Mouse (Mus musculus) kidney, embryonic 15.5 days (tissue): ENCODE data around the gene Crcp. TPM values are rescaled to one million over a fixed set of nuclear protein-coding genes. Genes with fewer than 3 reads are reported as not detected.

Experiments used
- ATAC-seq: fragments of 200-750 bp; cut with Nextera tagmentation; replicated peaks from 2 replicates; pipeline ENCODE4 v1.8.0; 2017; ENCODE audit warnings: moderate TSS enrichment; ENCODE audit not compliant: low FRiP score
- H3K27ac ChIP-seq: fragments of 300-500 bp; sonication (generic); 2 replicates; pipeline ENCODE4 v1.5.1; 2015; ENCODE audit warnings: mild to moderate bottlenecking, inconsistent platforms
- H3K27me3 ChIP-seq: fragments of 300-500 bp; sonication (generic); 2 replicates; pipeline ENCODE4 v1.6.1; 2015; ENCODE audit warnings: inconsistent platforms
- H3K36me3 ChIP-seq: fragments of 300-500 bp; sonication (generic); 2 replicates; pipeline ENCODE4 v1.6.1; 2015; ENCODE audit warnings: inconsistent platforms
- H3K4me1 ChIP-seq: fragments of 300-500 bp; sonication (generic); 2 replicates; pipeline ENCODE4 v1.6.1; 2015; ENCODE audit warnings: inconsistent platforms
- H3K4me2 ChIP-seq: fragments of 300-500 bp; sonication (generic); 2 replicates; pipeline ENCODE4 v1.6.1; 2015; ENCODE audit warnings: moderate library complexity, mild to moderate bottlenecking, inconsistent platforms
- H3K4me3 ChIP-seq: fragments of 300-500 bp; sonication (generic); replicated peaks from 2 replicates; pipeline ENCODE4 v1.5.1; 2015; ENCODE audit warnings: mild to moderate bottlenecking, inconsistent platforms
- H3K9ac ChIP-seq: fragments of 300-500 bp; sonication (generic); 2 replicates; pipeline ENCODE4 v1.6.1; 2015; ENCODE audit warnings: mild to moderate bottlenecking, inconsistent platforms
- H3K9me3 ChIP-seq: fragments of 300-500 bp; sonication (generic); replicated peaks from 2 replicates; pipeline ENCODE4 v1.6.1; 2016; ENCODE audit warnings: inconsistent platforms
- WGBS: fragments of 180-500 bp; shearing (Covaris S2); methylation state at CpG from one replicate; pipeline ENCODE4 v1.1.7; 2015; ENCODE audit warnings: mixed read lengths; 5-methylcytosine and 5-hydroxymethylcytosine counted together
- polyA plus RNA-seq: library from polyadenylated mRNA; unstranded; fragments of >200 nt; fragmentation: Nextera tagmentation; extraction: Ambion mirVana; gene quantifications from 2 replicates; pipeline ENCODE4 v1.2.1, GENCODE M21; 2015

Crcp gene
- polyA plus RNA-seq, 1 experiment from 2014 or later: 40.6 TPM

- 29% methylated on average over 7 of the region's 7 CpGs for WGBS
- Histone ChIP-seq H3K4me2 (peak overlapping the region; percentile 78), H3K27me3 (no peaks in the 10 kb centered on the region), H3K27ac (peak overlapping the region; percentile 79), H3K4me1 (peaks cover 17% of the 10 kb centered on the region), H3K9ac (peak overlapping the region; percentile 55; the same call in 1 of the 2 replicates), H3K9me3 (peaks cover 8% of the 10 kb centered on the region), H3K36me3 (no peaks in the 10 kb centered on the region; the same call in 1 of the 2 replicates), H3K4me3 (peak overlapping the region; percentile 70)
- ATAC-seq: no peak
Observed at GRCm38 (mm10) chr5:130003229-130003628, 25.9 kb upstream of the Crcp start.

- peaks cover 20% of the 10 kb centered on the region for H3K36me3 ChIP-seq
- no peak overlapping the region for H3K27ac ChIP-seq
- peaks cover 17% of the 10 kb centered on the region for H3K9me3 ChIP-seq
- peaks cover 6% of the 10 kb centered on the region for H3K4me1 ChIP-seq
- no peak overlapping the region for H3K4me2 ChIP-seq
- H3K27me3 ChIP-seq: no peaks in the 10 kb centered on the region
- whole genome bisulfite sequencing: 91% methylated on average over 1 of the region's 1 CpGs
- no peak overlapping the region for H3K4me3 ChIP-seq
- no peak for ATAC-seq
- no peak overlapping the region for H3K9ac ChIP-seq
Observed at GRCm38 (mm10) chr5:130007344-130007743, 21.7 kb upstream of the Crcp start.

- Histone ChIP-seq H3K9ac (no peak overlapping the region), H3K4me1 (peaks cover 2% of the 10 kb centered on the region), H3K36me3 (peaks cover 27% of the 10 kb centered on the region), H3K27me3 (no peaks in the 10 kb centered on the region), H3K9me3 (peaks cover 17% of the 10 kb centered on the region), H3K27ac (no peak overlapping the region), H3K4me2 (no peak overlapping the region), H3K4me3 (no peak overlapping the region)
- no peak for ATAC-seq
- 83% methylated on average over 6 of the region's 6 CpGs for WGBS
Observed at GRCm38 (mm10) chr5:130008034-130008590, 21.0 kb upstream of the Crcp start.

- Histone ChIP-seq H3K36me3 (peaks cover 42% of the 10 kb centered on the region), H3K9me3 (peaks cover 9% of the 10 kb centered on the region), H3K9ac (no peak overlapping the region), H3K4me3 (no peak overlapping the region), H3K27ac (no peak overlapping the region), H3K4me2 (no peak overlapping the region), H3K4me1 (no peaks in the 10 kb centered on the region), H3K27me3 (no peaks in the 10 kb centered on the region)
- no peak for ATAC-seq
- 99% methylated on average over 4 of the region's 4 CpGs for WGBS
Observed at GRCm38 (mm10) chr5:130009784-130010183, 19.3 kb upstream of the Crcp start.

- ATAC-seq: no peak
- H3K27me3 ChIP-seq: no peaks in the 10 kb centered on the region
- no peaks in the 10 kb centered on the region for H3K4me1 ChIP-seq
- WGBS: 91% methylated on average over 5 of the region's 5 CpGs
- no peak overlapping the region for H3K4me3 ChIP-seq
- peaks cover 53% of the 10 kb centered on the region for H3K36me3 ChIP-seq
- no peak overlapping the region for H3K9ac ChIP-seq
- no peak overlapping the region for H3K4me2 ChIP-seq
- peaks cover 9% of the 10 kb centered on the region for H3K9me3 ChIP-seq
- no peak overlapping the region for H3K27ac ChIP-seq
Observed at GRCm38 (mm10) chr5:130010961-130011360, 18.1 kb upstream of the Crcp start.

- Histone ChIP-seq H3K36me3 (peaks cover 78% of the 10 kb centered on the region), H3K27me3 (no peaks in the 10 kb centered on the region), H3K4me2 (no peak overlapping the region), H3K9me3 (peaks cover 9% of the 10 kb centered on the region), H3K9ac (no peak overlapping the region), H3K4me1 (no peaks in the 10 kb centered on the region), H3K4me3 (no peak overlapping the region), H3K27ac (no peak overlapping the region)
- ATAC-seq: no peak
- WGBS: 95% methylated on average over 3 of the region's 3 CpGs
Observed at GRCm38 (mm10) chr5:130015104-130015503, 14.0 kb upstream of the Crcp start.

GRCm38 (mm10) chr5:130019461-130019860, 9.6 kb upstream of the Crcp start:
- no peak overlapping the region for H3K4me2 ChIP-seq
- H3K27me3 ChIP-seq: no peaks in the 10 kb centered on the region
- peaks cover 39% of the 10 kb centered on the region for H3K36me3 ChIP-seq
- ATAC-seq: no peak
- 75% methylated on average over 8 of the region's 8 CpGs for WGBS
- peaks cover 24% of the 10 kb centered on the region for H3K4me1 ChIP-seq
- H3K27ac ChIP-seq: no peak overlapping the region
- no peaks in the 10 kb centered on the region for H3K9me3 ChIP-seq
- H3K9ac ChIP-seq: no peak overlapping the region
- no peak overlapping the region for H3K4me3 ChIP-seq

GRCm38 (mm10) chr5:130021361-130021966, 7.6 kb upstream of the Crcp start:
- peaks cover 26% of the 10 kb centered on the region for H3K4me1 ChIP-seq
- H3K4me2 ChIP-seq: no peak overlapping the region
- no peaks in the 10 kb centered on the region for H3K9me3 ChIP-seq
- H3K36me3 ChIP-seq: peaks cover 20% of the 10 kb centered on the region
- H3K27ac ChIP-seq: no peak overlapping the region
- WGBS: 62% methylated on average over 5 of the region's 5 CpGs
- ATAC-seq: no peak
- no peak overlapping the region for H3K9ac ChIP-seq
- H3K4me3 ChIP-seq: no peak overlapping the region
- 0 out of 2 replicates have a peak, but pooled peaks cover 2% of the 10 kb centered on the region for H3K27me3 ChIP-seq

GRCm38 (mm10) chr5:130022366-130022765, 6.7 kb upstream of the Crcp start:
- Histone ChIP-seq H3K9ac (no peak overlapping the region), H3K27me3 (0 out of 2 replicates have a peak, but pooled peaks cover 5% of the 10 kb centered on the region), H3K27ac (no peak overlapping the region), H3K4me3 (no peak overlapping the region), H3K36me3 (peaks cover 16% of the 10 kb centered on the region), H3K4me2 (no peak overlapping the region), H3K4me1 (peaks cover 26% of the 10 kb centered on the region), H3K9me3 (no peaks in the 10 kb centered on the region)
- no peak for ATAC-seq
- 52% methylated on average over 7 of the region's 7 CpGs for WGBS

GRCm38 (mm10) chr5:130023067-130023766, 5.9 kb upstream of the Crcp start:
- Histone ChIP-seq H3K27me3 (0 out of 2 replicates have a peak, but pooled peaks cover 5% of the 10 kb centered on the region), H3K4me2 (peak overlapping the region; percentile 90), H3K4me3 (peak overlapping the region; percentile 73), H3K27ac (no peak overlapping the region), H3K36me3 (peaks cover 7% of the 10 kb centered on the region), H3K4me1 (peaks cover 26% of the 10 kb centered on the region), H3K9me3 (no peaks in the 10 kb centered on the region), H3K9ac (peak overlapping the region; percentile 63; the same call in 1 of the 2 replicates)
- 39% methylated on average over 12 of the region's 12 CpGs for WGBS
- no peak for ATAC-seq

- peak overlapping the region; percentile 89 for H3K27ac ChIP-seq
- peaks cover 29% of the 10 kb centered on the region for H3K4me1 ChIP-seq
- ATAC-seq: peak; percentile 94
- H3K4me3 ChIP-seq: peak overlapping the region; percentile 73
- under 1% methylated on average over 32 of the region's 32 CpGs for WGBS
- H3K4me2 ChIP-seq: peak overlapping the region; percentile 90
- H3K36me3 ChIP-seq: no peaks in the 10 kb centered on the region
- H3K27me3 ChIP-seq: 0 out of 2 replicates have a peak, but pooled peaks cover 5% of the 10 kb centered on the region
- H3K9me3 ChIP-seq: no peaks in the 10 kb centered on the region
- H3K9ac ChIP-seq: peak overlapping the region; percentile 63
Observed at GRCm38 (mm10) chr5:130023767-130024539, 5.1 kb upstream of the Crcp start.
